Mouse (Mus musculus) CH12.LX (cell line): Measurements from ENCODE around the gene Ctdspl. TPM values are rescaled to one million over a fixed set of nuclear protein-coding genes. Genes with fewer than 3 reads are reported as not detected.

Source experiments
- DNase-seq: peaks from one replicate; pipeline ENCODE4 v3.0.0-alpha.2; 2013; ENCODE audit errors: extremely low read depth
- H3K27ac ChIP-seq: 2 replicates; pipeline ENCODE4 v1.5.1; 2012; ENCODE audit warnings: low read depth, mild to moderate bottlenecking, control low read depth, moderate library complexity; ENCODE audit not compliant: insufficient read depth
- H3K27me3 ChIP-seq: replicated peaks from 2 replicates; pipeline ENCODE3; 2012; ENCODE audit warnings: inconsistent platforms
- H3K36me3 ChIP-seq, 2 experiments: replicated peaks in 1 of 2; 2 replicates each; pipeline versions ENCODE3 to v1.6.1; 2012; ENCODE audit warnings: inconsistent platforms in 1 of 2, low read length in 1 of 2, mild to moderate bottlenecking in 1 of 2, mixed read lengths in 1 of 2, moderate library complexity in 1 of 2; ENCODE audit not compliant: control insufficient read depth in 1 of 2, insufficient read depth in 1 of 2
- H3K4me1 ChIP-seq, 2 experiments: 2 replicates each; pipeline ENCODE4 v1.6.1; 2012; ENCODE audit warnings: inconsistent platforms in 1 of 2, moderate library complexity in 1 of 2; ENCODE audit not compliant: insufficient read depth in 2 of 2, control insufficient read depth in 1 of 2
- H3K4me2 ChIP-seq: 2 replicates; pipeline ENCODE4 v1.6.1; 2012; ENCODE audit warnings: low read depth, mild to moderate bottlenecking, control low read depth; ENCODE audit not compliant: poor library complexity, insufficient read depth, severe bottlenecking
- H3K4me3 ChIP-seq, 3 experiments: fragments of 150-350 bp in 1 of 3; sonication (generic) in 1 of 3; replicated peaks in 1 of 3; 2 replicates each; pipeline versions ENCODE3 to v1.5.1; 2011 to 2012; ENCODE audit warnings: low read depth in 2 of 3, low read length in 2 of 3, mild to moderate bottlenecking in 2 of 3, moderate library complexity in 2 of 3, control low read depth in 1 of 3, improper control_type of control experiment in 1 of 3, inconsistent platforms in 1 of 3, mixed read lengths in 1 of 3; ENCODE audit not compliant: poor library complexity in 1 of 3
- H3K79me2 ChIP-seq: replicated peaks from 2 replicates; pipeline ENCODE4 v1.6.1; 2012; ENCODE audit warnings: mild to moderate bottlenecking, moderate library complexity; ENCODE audit not compliant: control insufficient read depth, poor library complexity, insufficient read depth, severe bottlenecking; ENCODE audit errors: extremely low read depth
- H3K9ac ChIP-seq: 2 replicates; pipeline ENCODE4 v1.6.1; 2012; ENCODE audit warnings: low read depth, mild to moderate bottlenecking, control low read depth, moderate library complexity; ENCODE audit not compliant: insufficient read depth
- H3K9me3 ChIP-seq: replicated peaks from 2 replicates; pipeline ENCODE3; 2012; ENCODE audit warnings: low read length, inconsistent platforms, mixed read lengths
- BHLHE40 ChIP-seq: IDR thresholded peaks from 2 replicates; pipeline ENCODE4 v1.6.1; 2011; ENCODE audit warnings: mild to moderate bottlenecking, low read depth, low read length, improper control_type of control experiment
- CHD1 ChIP-seq: IDR thresholded peaks from 2 replicates; pipeline ENCODE4 v1.6.1; 2012; ENCODE audit warnings: low read depth, low read length, improper control_type of control experiment, inconsistent platforms
- EP300 ChIP-seq: IDR thresholded peaks from 2 replicates; pipeline ENCODE4 v1.6.1; 2011; ENCODE audit warnings: low read length, improper control_type of control experiment
- GABPA ChIP-seq: IDR thresholded peaks from 2 replicates; pipeline ENCODE4 v1.6.1; 2012; ENCODE audit warnings: low read depth, low read length, improper control_type of control experiment, inconsistent platforms; ENCODE audit not compliant: insufficient replicate concordance
- JUND ChIP-seq: conservative IDR thresholded peaks from 2 replicates; pipeline ENCODE4 v1.6.1; 2011; ENCODE audit warnings: low read depth, low read length, improper control_type of control experiment
- MAFK ChIP-seq: IDR thresholded peaks from 2 replicates; pipeline ENCODE4 v1.6.1; 2011; ENCODE audit warnings: low read length, improper control_type of control experiment; ENCODE audit not compliant: insufficient replicate concordance
- MAZ ChIP-seq: IDR thresholded peaks from 2 replicates; pipeline ENCODE4 v1.6.1; 2012; ENCODE audit warnings: low read depth, mild to moderate bottlenecking, inconsistent platforms, low read length, improper control_type of control experiment, moderate library complexity
- MYC ChIP-seq: IDR thresholded peaks from 2 replicates; pipeline ENCODE4 v1.6.1; 2011; ENCODE audit warnings: low read depth, mild to moderate bottlenecking, improper control_type of control experiment, low read length
- NELFE ChIP-seq: IDR thresholded peaks from 2 replicates; pipeline ENCODE4 v1.6.1; 2011; ENCODE audit warnings: low read depth, low read length, improper control_type of control experiment
- RAD21 ChIP-seq: IDR thresholded peaks from 2 replicates; pipeline ENCODE4 v1.6.1; 2011; ENCODE audit warnings: low read depth, mild to moderate bottlenecking, low read length, improper control_type of control experiment, moderate library complexity
- RCOR1 ChIP-seq: conservative IDR thresholded peaks from 2 replicates; pipeline ENCODE4 v1.6.1; 2012; ENCODE audit warnings: low read depth, mild to moderate bottlenecking, inconsistent platforms, low read length, improper control_type of control experiment
- SIN3A ChIP-seq: IDR thresholded peaks from 2 replicates; pipeline ENCODE4 v1.6.1; 2012; ENCODE audit warnings: low read length, improper control_type of control experiment, inconsistent platforms
- SMC3 ChIP-seq: IDR thresholded peaks from 2 replicates; pipeline ENCODE4 v1.6.1; 2011; ENCODE audit warnings: low read depth, low read length, improper control_type of control experiment
- TCF12 ChIP-seq: IDR thresholded peaks from 2 replicates; pipeline ENCODE4 v1.6.1; 2014; ENCODE audit warnings: low read depth, mild to moderate bottlenecking, inconsistent platforms, low read length, improper control_type of control experiment
- USF1 ChIP-seq: IDR thresholded peaks from 2 replicates; pipeline ENCODE4 v1.6.1; 2014; ENCODE audit warnings: low read depth, mild to moderate bottlenecking, inconsistent platforms, low read length, improper control_type of control experiment
- USF2 ChIP-seq: conservative IDR thresholded peaks from 2 replicates; pipeline ENCODE4 v1.6.1; 2011; ENCODE audit warnings: low read depth, low read length, improper control_type of control experiment
- ZNF384 ChIP-seq: IDR thresholded peaks from 2 replicates; pipeline ENCODE4 v1.6.1; 2012; ENCODE audit warnings: low read depth, low read length, improper control_type of control experiment, inconsistent platforms
- dilution Hi-C: fragments of 300-500 bp; cut with MboI; formaldehyde crosslinking; loops from 2 replicates; pipeline ENCODE4 v1.14.3; 2020; ENCODE audit warnings: low sequenced_read_pairs; ENCODE audit not compliant: extremely low pct_unique_long_range_greater_than_20kb, extremely low pct_ligation_motif_present
- in situ Hi-C: fragments of 300-500 bp; cut with MboI; formaldehyde crosslinking; loops from 3 replicates; pipeline ENCODE4 v1.14.3; 2019; ENCODE audit warnings: low sequenced_read_pairs, low pct_ligation_motif_present, low pct_unique_long_range_greater_than_20kb, mixed read lengths
- polyA plus RNA-seq: library from polyadenylated mRNA; unstranded; fragments of >175 nt; gene quantifications from 2 replicates; pipeline ENCODE4 v1.2.1, GENCODE M21; 2012; ENCODE audit warnings: low read depth; ENCODE audit not compliant: insufficient read length
- total RNA-seq, 2 experiments: library from RNA; depleted of rRNA; stranded (reverse); fragments of 300-350 nt in 1 of 2; fragments of >200 nt in 1 of 2; gene quantifications; 2 replicates each; pipeline ENCODE4 v1.2.3; 2012 to 2014

The Ctdspl gene
- total and polyA plus RNA-seq, 3 experiments: not detected

- DNase-seq: no peak
- Histone ChIP-seq H3K79me2 (no peaks in the 10 kb centered on the region), H3K4me1 (peaks cover 3 to 8% of the 10 kb centered on the region in 2 experiments; a peak in 3 of 4 replicates), H3K9me3 (no peaks in the 10 kb centered on the region), H3K4me2 (no peak overlapping the region), H3K9ac (no peak overlapping the region), H3K27ac (no peak overlapping the region), H3K4me3 (no peak overlapping the region), H3K36me3 (no peaks in the 10 kb centered on the region), H3K27me3 (peaks cover 84% of the 10 kb centered on the region)
- dilution Hi-C loops (no loop called here), in situ Hi-C loops (no loop called here)
- TF ChIP-seq ZNF384 (no peak), EP300 (no peak), MAFK (no peak), BHLHE40 (no peak), USF2 (no peak), USF1 (no peak), RCOR1 (no peak), TCF12 (no peak), JUND (no peak)
Measured at GRCm38 (mm10) chr9:119083966-119084365, 157.7 kb downstream of the Ctdspl start.

DNA sequence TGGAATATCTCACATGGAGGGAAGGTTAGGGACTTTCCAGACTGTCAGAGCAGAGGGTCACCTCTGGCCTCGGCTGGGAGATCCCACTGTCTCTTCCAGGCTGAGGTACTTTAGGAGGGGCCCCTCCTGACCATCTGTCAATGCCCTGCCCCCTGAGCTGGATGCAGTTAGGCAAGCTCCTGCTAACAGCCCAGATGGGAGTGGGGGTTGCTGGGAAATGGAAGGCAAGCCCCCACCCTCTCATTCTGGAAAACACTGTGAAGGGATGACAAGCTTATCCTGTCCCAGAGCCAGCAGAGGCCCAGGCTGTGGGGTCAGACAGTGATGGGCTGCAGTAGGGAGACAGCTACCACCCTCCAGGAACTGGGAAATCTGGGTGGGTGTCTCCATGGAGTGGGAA is 160.2 kb downstream of the Ctdspl start:
- no peak overlapping the region for H3K4me2 ChIP-seq
- peaks cover 3 to 13% of the 10 kb centered on the region in 2 experiments; a peak in 3 of 4 replicates for H3K4me1 ChIP-seq
- H3K36me3 ChIP-seq: no peaks in the 10 kb centered on the region
- dilution Hi-C loops (no loop called here), in situ Hi-C loops (no loop called here)
- no peaks in the 10 kb centered on the region for H3K9me3 ChIP-seq
- H3K27me3 ChIP-seq: peaks cover 83% of the 10 kb centered on the region
- H3K79me2 ChIP-seq: no peaks in the 10 kb centered on the region
- TF ChIP-seq MYC (no peak), EP300 (no peak), NELFE (no peak), SIN3A (no peak), SMC3 (no peak), CHD1 (no peak), MAZ (no peak), GABPA (no peak), RAD21 (no peak)
- no peak overlapping the region for H3K9ac ChIP-seq
- no peak overlapping the region for H3K27ac ChIP-seq
- H3K4me3 ChIP-seq: no peak overlapping the region
- no peak for DNase-seq
